Mouse (Mus musculus): ENCODE data around the gene Tigar.
A peak's percentile ranks its signal among the peaks of the same experiment; 100 is the strongest.

Tigar gene

DNA sequence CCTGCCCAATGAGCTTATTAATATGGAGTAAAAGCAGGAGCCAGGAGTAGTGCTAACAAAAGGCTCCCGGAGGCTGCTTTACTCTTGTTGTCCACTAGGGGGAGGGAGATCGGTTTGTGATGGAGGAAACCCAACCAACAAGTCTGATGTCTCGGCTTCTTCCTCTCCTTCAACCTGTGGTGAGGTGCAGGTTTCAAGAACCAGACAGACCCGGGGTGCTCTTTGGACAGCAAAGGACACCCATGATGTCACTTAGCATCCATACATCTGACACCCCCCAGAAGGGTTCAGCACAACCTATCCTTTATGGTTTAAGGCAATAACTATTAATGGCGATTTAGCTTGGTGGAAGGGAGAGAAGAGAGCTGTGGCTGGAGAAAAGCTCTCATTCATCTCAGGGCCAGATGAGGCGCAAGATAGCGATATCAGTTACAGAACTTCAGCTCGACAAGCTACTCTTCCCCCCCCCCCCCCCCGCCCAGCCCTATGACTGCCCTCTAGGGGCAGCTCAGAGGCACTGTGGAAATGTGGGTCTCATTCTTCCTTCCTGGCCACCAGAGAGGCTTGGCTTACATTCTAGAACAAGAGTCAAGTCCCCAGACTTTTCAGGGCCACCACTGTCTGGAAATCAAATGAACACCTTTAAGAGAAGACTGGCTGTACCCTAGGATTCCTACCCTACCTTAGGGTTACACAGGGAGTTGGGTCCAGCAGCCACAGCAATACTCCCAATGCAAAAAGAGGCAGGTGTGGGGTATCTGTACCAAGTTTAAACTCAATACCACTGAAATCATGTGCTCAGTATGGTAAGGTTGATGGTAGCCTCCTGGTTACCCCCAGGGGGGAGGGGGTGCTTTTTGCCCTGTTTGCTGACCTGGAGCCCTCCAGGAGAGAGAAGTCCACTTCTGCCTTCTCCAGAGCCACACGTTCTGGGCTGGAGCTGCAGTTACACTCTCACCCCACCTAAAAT, 33.1 kb upstream of the Tigar start:
- peak; percentile 71 to 75 for DNase-seq

DNA sequence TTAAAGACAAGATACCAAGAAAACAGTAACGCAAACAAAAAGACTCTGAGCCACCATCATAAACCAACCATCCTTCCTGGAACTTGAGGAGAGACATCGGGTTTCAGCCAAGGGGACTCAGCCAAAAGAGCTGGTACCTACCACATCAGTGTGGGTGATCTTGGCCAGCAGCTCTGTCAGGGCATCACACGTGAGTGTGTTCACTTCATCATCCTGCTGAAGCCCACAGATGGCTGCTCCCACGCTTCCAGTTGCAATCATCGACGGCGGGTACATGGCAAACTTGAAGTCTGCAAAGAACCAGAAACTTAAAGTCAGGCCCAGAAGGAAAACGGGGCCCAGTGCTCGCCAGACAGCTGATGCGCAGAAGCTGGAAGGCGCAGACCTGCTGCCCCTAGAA, 29.6 kb upstream of the Tigar start:
- no peak for DNase-seq

DNA sequence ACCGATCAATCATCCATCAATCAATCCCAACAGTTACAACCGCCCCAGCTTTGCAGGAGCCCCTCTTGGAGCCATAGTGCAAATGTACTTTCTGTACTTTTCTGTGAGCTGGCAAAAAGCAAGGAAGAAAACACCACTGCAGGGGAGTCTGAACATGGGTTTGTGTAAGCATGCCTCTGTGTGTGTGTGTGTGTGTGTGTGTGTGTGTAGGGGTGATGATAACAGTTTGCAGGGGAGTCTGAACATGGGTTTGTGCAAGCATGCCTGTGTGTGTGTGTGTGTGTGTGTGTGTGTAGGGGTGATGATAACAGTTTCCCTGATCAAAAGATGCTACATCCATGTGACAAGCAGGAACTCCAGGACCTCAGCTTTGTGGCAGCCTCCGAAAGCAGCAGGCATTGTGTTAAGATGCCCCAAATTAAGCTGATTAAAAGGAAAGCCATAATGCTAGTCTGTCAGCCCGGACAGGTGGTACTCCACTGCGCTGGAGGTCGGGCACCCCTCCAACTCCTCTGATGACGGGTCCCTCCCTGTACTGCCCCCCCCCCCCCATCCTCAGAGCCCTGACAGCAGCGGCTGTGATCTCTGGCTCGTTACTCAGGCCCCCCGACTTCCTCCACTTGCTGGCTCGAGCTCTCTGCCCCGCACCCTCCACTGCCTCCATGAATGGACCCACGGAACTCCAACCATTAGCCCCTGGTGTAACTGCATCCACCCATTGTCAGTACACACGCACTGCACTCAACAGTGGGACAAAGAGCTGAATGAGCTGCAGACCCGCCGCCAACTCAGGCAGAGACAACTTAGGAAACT, 24.3 kb upstream of the Tigar start:
- DNase-seq = no peak

DNA sequence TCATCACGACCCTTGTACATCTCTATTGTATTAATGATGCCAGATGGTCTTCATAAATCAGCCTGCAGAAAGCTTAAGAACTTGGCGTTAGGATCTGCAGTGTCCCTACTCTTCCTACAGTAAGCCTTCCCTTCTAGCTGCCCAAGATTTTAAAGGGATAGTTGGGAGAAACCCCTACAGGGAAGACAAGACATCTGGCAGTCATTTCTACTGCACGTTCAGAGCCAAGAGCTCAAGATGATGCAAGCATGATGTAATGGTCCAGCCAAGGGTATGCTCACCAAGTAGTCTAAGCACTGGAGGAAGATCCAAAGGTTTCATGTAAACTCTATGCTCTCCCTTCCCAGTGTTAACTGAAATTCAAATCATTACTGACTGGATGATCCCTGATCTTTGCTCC, 23.4 kb upstream of the Tigar start:
- no peak for DNase-seq

DNA sequence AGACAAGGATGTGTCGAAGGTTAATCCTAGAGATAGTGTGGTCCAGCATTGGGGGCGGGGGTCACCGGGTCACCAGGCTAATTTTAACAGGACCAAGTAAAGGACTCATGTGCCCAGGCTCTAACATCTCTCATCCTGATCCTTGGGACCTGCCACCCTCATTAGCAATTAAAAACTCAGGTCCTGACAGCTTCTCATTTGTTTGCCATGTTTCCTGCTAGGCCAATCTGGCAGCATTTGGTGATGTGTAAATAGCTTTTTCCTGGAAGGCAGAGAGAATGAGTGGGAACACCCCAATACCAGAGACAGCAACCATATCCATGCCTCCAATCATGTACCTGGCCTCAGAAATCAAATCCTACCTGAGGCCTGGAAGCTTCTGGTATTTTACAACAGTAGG, 22.6 kb upstream of the Tigar start:
- no peak for DNase-seq

DNA sequence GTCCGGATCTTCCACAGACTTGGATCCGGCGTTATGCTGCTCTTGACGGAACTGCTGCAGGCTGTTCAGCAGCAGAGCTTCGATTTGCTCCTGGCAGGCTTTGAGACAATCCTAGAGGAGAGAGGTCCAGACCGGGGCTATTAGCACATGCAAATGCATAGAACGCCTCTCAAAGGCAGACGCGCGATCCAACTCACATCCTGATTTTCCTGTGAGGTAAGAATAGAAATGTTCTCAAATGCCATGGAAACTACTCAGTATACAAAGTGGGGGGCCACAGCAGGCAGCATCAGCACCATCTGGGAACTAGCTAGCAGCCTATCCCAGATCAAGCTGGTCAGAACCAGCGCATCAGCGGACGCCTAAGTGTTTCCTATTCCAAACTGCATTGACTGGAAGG, 21.0 kb upstream of the Tigar start:
- DNase-seq = no peak

DNA sequence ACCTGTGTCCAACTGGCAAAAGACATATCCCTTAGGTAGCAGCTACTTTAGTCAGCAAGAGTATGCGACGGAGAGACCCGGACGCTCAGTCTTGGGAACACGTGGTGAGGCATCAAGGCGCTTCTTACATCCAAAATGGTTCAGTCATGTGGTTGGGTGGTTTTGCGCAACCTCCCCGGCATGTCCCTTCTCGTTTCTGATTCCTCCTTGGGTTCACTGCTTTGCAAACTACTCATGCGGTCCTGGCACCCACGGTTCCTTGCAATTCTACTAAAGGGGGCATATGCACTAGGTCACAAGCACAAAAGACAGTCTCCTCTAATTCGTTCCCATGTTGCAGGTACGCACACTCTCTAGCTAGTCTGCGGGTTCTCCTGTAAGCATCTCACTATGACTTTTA, 20.3 kb upstream of the Tigar start:
- no peak for DNase-seq

DNA sequence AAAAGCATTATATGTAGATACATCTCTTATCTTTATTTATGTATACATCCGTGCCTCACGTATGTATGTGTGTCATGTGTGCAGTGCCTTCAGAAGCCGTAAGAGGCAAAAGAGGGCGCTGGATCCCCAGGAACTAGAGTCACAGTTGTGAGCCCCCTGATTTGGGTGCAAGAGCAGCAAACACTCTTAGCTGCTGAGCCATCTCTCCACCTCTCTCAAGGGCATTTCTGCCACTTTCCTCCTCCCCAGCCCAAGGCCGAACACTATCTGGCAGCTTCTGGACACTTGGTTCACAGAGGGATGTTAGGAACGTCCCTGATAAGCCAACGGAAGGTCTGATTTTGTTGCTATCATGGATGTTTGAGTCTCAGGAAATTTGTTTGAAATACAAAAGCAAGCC, 14.1 kb upstream of the Tigar start:
- DNase-seq = no peak

DNA sequence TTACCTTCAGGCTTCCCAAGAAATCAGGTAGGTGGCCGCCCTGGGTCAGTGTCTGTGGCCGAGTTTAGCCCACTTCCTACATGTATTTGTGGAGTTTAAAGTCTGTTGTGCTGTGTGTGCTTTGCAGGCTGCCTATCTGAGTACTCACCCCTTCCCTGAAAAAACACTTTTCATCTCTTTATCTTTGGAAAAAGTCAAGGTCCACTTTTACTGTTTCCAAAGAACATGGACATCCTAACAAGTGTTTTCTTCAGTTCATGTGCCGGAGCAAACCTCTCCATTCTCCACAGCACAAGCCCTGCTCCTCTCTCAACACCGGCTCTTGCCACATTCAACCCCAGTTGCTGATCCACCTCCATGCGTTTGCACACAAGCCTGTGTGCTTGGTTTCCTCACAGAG, 13.6 kb upstream of the Tigar start:
- no peak for DNase-seq

DNA sequence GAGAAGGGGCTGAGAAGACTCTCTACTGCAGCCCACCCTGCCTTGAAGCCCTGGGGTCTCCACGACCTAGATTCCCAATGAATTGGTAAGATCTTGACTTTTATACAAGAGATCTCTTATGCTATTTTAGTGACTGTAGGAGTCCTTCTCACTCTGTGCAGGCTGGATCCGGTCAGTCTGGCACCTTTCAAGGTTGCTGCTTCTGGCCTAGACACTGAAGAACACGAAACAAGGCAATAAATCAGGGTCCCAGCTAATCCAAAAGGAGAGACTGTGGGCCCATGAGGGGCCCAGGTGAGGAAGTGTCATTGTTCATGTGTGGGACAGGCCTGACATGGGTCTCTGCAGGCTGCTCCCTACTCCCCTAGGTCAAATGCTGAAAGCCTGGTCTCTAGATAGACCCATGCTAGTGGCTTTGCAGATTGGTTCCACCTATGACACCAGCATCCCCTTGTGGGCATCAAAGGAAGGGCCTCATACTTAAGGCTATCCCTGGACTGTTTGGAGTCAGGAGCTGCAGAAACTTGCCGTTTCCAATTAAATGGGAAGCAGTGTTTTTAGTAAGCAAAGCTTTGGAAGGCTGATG, 13.0 kb upstream of the Tigar start:
- no peak for DNase-seq

DNA sequence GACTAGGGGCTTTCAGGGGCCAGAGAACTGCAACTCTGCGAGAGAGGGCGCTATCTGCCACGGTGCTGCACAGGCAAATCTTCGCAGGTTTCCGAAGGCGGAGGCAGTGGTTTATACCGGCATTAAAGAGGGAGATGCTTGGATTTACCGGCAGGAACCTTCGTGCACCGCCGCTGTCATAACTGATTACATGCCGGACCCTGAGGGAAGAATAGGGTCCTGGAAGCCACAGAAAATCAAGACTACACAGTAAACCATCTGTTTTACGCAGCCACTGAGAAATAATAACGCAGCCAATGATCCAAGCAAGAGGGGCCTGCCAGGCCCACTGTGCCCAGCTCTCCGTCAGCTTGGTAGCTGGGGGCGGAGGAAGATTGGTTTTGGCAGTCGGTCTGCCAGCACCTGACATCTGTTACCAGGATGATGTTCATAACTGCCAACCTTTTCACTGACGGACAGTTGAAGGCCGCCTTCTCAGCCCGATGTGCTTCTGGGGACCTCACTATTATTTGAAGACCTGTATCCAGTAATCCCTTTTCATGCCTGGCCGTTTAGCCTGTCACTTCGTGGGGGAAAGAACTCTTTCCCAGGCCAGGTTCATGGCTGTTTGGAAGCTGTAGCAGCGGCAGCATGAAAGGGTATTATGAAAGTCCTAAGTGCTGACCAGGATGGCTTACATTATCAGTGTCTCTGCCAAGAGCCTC, 5.5 kb upstream of the Tigar start:
- DNase-seq = no peak

DNA sequence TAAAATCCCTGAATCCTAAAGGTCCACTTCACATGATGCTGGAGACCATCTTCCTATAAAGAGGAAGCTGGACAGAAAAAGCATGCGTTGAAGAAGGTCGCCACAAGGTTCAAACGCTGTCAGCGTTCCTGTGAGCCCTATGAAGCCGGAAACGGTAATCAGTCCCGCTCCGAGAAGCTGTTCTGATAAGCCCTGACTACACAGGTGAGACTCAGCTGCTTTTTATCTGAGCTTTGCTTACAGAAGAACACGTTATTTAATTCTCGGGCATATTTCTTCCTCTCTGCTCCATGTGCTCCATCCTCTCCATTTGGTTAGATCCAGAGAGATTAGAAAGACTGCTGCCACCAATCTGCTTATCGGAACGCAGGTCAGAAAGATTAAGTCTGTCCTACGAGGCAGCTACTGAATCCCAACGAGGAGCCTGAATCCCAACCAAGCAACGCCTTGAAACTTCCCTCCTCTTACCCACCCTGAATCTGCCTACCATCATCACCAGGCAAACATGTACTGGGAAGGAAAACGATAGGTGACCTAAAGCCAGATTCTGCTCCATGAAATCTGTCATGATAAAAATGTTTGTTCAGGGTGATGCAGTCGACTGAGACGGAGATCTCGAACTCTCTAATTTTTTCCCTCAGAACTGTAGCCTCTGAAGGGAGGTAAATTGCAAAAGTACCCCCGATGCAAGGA, 843 bp downstream of the Tigar start:
- DNase-seq = peak; percentile 3 to 11

DNA sequence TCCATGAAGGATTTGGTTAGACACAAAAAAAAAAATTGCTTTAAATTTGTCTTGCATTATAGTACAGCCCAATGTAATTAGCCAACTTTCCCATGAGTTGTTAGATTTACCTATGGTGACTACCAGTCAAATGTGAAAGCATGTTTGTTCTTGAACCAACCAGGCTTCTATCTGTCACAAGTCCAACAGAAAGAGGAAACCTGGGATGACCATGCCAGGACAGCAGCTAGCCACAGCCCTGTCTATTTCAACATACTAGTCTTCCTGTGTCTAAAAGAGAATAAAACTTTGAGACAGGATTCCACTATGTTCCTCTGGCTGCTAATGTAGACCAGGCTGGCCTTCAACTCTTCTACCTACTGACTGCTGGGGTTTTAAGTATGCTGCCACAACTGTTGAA, 1.9 kb downstream of the Tigar start:
- DNase-seq = no peak

DNA sequence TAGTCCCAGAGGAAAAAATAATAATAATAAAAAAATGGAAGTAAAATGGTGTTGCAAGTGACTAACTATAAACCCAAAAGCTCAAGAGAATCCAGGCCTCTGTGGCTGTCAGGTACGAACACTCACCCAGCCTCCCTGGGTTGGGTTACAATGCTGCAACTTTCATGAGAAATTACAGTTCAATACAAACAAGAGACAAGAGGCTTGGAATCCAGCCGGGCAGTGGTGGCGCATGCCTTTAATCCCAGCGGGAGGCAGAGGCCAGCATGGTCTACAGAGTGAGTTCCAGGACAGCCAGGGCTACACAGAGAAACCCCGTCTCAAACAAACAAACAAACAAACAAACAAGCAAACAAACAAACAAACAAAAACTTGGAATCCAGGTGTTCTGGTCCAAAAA, 2.6 kb downstream of the Tigar start:
- DNase-seq = no peak

DNA sequence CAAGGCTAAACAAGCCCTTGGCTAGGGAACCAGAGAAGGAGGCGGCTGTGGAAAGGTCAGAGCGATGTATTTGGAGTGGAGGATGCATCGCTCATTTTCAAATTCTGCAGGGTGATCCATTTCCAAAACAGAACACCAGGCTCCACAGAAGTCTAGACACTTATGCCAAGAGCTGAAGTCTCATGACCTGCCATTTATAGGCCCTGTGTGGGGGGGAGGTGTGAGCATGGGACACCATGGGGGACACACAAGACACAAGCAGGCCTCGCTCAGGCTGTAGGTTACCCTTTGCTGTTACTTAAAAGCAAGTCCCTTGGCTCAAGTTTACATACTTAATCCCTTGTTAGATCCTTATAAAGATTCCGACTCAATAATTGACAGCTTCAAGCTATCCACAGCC, 3.2 kb downstream of the Tigar start:
- DNase-seq = no peak

DNA sequence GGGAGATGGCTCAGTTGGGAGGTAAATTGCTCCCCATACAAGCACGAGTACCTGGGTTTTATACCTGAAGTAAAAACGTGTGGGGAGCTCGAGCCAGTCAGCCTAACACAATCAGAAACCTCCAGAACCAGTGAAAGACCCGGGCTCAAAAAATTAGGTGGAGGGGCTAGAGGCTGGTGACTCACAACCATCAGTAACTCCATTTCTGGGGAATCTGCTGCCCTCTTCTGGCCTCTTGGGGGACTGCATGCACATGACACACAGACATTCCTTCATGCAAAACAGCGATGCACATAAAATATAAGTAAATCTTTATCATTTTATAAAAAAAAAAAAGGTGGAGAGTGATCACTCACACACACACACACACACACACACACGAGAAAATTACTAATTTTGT, 4.2 kb downstream of the Tigar start:
- DNase-seq = peak; percentile 72 to 73

DNA sequence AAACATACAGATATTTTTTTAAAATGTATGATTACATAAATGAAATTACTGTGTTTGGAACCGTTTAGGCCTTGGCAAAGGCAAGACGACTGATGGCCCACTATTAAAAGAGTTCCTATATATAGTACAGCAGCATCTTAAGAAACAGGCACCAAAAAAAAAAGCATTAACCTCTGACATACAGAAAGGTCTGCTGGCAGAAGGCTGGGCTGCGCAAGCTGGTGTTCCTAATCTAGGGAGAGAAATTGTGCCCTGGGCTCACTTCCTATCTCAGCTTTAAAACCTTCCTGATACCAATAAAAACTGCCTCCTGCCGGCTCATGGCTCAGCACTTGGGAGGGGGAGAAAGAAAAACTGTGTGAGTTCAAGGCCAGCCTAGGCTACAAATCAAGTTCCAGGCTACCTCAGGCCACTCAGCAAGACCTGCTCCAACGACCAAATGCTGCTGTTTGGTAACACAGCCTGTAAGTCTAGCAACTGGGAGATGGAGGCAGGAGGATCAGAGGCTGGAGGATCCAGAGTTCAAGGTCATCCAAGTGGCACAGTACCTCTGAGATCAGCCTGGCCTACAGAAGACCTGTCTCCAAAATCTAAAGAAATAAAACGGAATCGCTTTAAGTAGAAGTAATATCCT, 4.8 kb downstream of the Tigar start:
- no peak for DNase-seq

DNA sequence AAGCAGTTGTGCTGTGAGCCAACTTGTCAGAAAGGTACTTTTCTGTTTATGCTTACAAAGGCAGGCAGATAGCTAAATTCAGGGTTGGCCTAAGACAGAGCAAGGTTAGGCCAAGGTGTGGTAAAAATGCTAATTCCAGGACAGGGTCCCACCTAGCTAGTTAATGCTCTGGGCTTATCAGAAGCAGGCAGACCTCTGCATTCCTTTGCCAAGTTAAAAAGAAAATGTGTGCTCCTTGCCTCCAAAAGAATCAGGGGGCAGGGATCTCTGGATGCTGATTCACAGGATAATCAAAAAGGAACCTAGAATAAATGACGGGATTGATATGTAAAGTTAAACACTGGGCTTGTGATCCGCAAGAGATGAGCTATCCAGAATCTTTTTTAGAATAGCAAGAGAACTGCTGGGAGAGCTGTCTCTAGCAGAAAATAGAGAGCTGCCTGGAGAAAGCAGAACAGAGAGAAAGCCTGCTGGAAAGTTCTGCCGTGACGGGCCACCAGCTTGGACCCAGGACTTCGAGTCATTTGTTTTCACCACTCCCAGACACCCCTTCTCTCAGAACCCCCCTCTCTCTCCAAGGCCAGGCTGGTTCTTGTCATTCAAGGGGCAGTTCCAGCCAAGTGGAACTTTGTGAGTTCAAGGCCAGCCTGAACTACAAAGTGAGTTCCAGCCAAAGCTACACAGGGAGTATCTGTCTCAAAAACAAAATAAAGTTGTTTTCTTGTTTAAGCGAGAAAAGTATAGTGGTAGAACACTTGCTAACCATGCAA, 5.7 kb downstream of the Tigar start:
- no peak for DNase-seq

DNA sequence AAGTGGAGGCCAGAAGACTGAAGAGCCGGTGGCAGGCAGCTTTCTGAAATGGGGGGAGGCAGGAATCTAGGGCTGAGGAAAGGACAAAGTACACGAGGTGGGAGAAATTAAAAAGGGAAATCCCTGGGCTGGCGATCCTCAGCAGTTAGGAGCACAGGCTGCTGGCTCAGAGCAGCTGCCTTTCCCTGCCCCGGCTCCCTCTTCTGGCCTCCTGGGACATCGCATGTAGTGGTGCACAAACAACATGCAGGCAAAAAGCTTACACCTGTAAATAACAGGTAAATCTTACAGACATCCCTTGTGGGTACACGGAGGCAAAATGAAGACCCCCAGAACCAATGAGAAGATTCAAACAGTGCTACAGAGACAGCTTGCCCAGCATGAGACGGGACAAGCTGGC, 14.8 kb downstream of the Tigar start:
- DNase-seq = peak; percentile 9 to 12

DNA sequence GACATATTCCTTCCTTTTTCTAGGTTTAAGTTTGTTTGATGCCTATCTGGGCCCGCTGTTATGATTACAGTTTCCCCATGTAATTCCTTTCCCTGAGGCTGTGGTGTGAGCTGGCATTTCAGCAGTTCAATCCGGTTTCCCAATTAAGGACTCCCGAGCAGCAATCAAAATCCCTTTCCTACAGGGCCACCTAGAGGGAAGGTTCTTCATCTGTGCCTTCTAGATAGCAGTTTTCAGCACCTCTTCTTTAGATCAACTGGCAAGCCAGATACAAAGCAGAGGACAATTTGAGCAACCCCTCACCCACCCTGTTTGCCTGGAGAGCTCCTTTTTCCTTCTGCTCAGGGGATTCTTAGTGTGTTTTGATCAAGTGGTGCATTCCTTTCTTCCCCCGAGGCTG, 22.6 kb downstream of the Tigar start:
- peak; percentile 6 to 9 for DNase-seq

DNA sequence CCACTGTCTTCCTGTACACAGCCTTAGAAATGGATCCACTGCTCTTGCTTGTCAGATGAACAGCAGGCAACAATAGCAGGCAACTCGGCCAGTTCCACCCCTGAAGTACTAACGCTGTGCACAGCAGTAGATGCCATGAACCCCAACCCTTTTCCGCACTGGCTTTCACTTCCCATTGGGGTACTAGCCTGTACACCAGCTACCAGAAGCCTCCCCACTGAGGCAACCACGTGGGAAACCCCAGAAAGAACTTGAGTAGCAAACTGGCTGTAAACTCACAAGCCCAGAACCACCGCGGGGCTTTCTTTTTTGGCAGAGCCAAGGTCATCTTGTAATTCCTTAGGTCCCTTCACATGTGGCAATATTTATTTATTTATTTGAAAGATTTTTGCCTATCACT, 27.5 kb downstream of the Tigar start:
- no peak for DNase-seq

All from B cell, adult 2 months (primary cell).